Mouse (Mus musculus) C2C12 (cell line): ENCODE results near the gene Tbc1d16.

Source experiments
- CEBPB ChIP-seq: IDR thresholded peaks from one replicate; pipeline ENCODE4 v1.6.1; 2011; ENCODE audit warnings: low read depth, mild to moderate bottlenecking, control low read depth, moderate library complexity
- CTCF ChIP-seq: IDR thresholded peaks from one replicate; pipeline ENCODE4 v1.5.1; 2011; ENCODE audit not compliant: control insufficient read depth, insufficient read depth, insufficient read length
- MAX ChIP-seq: IDR thresholded peaks from one replicate; pipeline ENCODE4 v1.6.1; 2011; ENCODE audit warnings: mild to moderate bottlenecking, control low read depth
- MYOG ChIP-seq: IDR thresholded peaks from one replicate; pipeline ENCODE4 v1.6.1; 2011; ENCODE audit not compliant: control insufficient read depth, insufficient read length; ENCODE audit errors: extremely low read depth

- TF ChIP-seq CTCF: no peak
- TF ChIP-seq MAX: no peak
- no peak for TF ChIP-seq MYOG
- TF ChIP-seq CEBPB: no peak
Measured at GRCm38 (mm10) chr11:119144801-119145475, 83.4 kb downstream of the Tbc1d16 start.
